Comparison of ENCODE assay signal across 17 mouse cellular contexts in genomic region chr5:21496881-21497280, GRCm38 (mm10). TPM values are rescaled to one million over a fixed set of nuclear protein-coding genes. Genes with fewer than 3 reads are reported as not detected.
DNase-seq lines count a peak whose midpoint lies in the region; ATAC-seq lines count a peak whose summit lies in the region.
"Had no signal": no experiment of that assay in that cellular context is flagged by ENCODE, and none has a peak within 500 bp of the region (broad histone marks: within the 10 kb centered on the region; RNA-seq: fewer than 3 reads in every experiment).

No protein-coding gene starts in this region.

- H3K36me3 ChIP-seq in intestine, embryonic 14.5 days (ENCODE audit: control insufficient read depth, insufficient read depth, low read length): no peaks in the 10 kb centered on the region
- H3K36me3 ChIP-seq in intestine, embryonic 15.5 days: no peaks in the 10 kb centered on the region
- H3K36me3 ChIP-seq: kidney, embryonic 15.5 days; lung, embryonic 15.5 days; midbrain, embryonic 15.5 days; neural tube, embryonic 13.5 days; stomach, embryonic 15.5 days had no signal

- no peaks in the 10 kb centered on the region for H3K9me3 ChIP-seq in intestine, embryonic 14.5 days (ENCODE audit: control insufficient read depth, low read length)
- H3K9me3 ChIP-seq in intestine, embryonic 15.5 days: no peaks in the 10 kb centered on the region
- H3K9me3 ChIP-seq: kidney, embryonic 15.5 days; lung, embryonic 15.5 days; midbrain, embryonic 15.5 days; neural tube, embryonic 13.5 days; stomach, embryonic 15.5 days had no signal

- intact Hi-C loops in heart, postnatal 36 days (cut with DNase I): no loop called here

- H3K27me3 ChIP-seq in intestine, embryonic 14.5 days (replicated peaks; ENCODE audit: control insufficient read depth, insufficient read depth, low read length): no peaks in the 10 kb centered on the region
- H3K27me3 ChIP-seq in intestine, embryonic 15.5 days (replicated peaks): no peaks in the 10 kb centered on the region
- H3K27me3 ChIP-seq: kidney, embryonic 15.5 days; lung, embryonic 15.5 days; midbrain, embryonic 15.5 days; neural tube, embryonic 13.5 days; stomach, embryonic 15.5 days had no signal

- peak overlapping the region; percentile 29 for H3K27ac ChIP-seq in intestine, embryonic 14.5 days (ENCODE audit: low read depth)
- H3K27ac ChIP-seq in intestine, embryonic 15.5 days: no peak overlapping the region
- H3K27ac ChIP-seq: hindbrain, embryonic 14.5 days; kidney, embryonic 15.5 days; left cerebral cortex, adult 2 months; lung, embryonic 15.5 days; midbrain, embryonic 15.5 days; neural tube, embryonic 13.5 days had no signal

- WGBS in intestine, embryonic 14.5 days: 61% methylated on average over 3 of the region's 3 CpGs
- WGBS in intestine, embryonic 15.5 days: 65% methylated on average over 3 of the region's 3 CpGs

- H3K4me3 ChIP-seq in intestine, embryonic 14.5 days (ENCODE audit: low read depth, low read length): no peak overlapping the region
- no peak overlapping the region for H3K4me3 ChIP-seq in intestine, embryonic 15.5 days (replicated peaks)
- H3K4me3 ChIP-seq: kidney, embryonic 15.5 days; left cerebral cortex, adult 2 months; lung, embryonic 15.5 days; midbrain, embryonic 15.5 days; neural tube, embryonic 13.5 days; stomach, embryonic 15.5 days had no signal

- H3K4me2 ChIP-seq in intestine, embryonic 14.5 days (ENCODE audit: low read length): no peak overlapping the region
- no peak overlapping the region for H3K4me2 ChIP-seq in intestine, embryonic 15.5 days (replicated peaks)
- H3K4me2 ChIP-seq: hindbrain, embryonic 14.5 days; kidney, embryonic 15.5 days; lung, embryonic 15.5 days; midbrain, embryonic 15.5 days; neural tube, embryonic 13.5 days; stomach, embryonic 15.5 days had no signal

- no peak overlapping the region for H3K9ac ChIP-seq in intestine, embryonic 14.5 days (ENCODE audit: low read length)
- H3K9ac ChIP-seq in intestine, embryonic 15.5 days: no peak overlapping the region
- H3K9ac ChIP-seq: hindbrain, embryonic 14.5 days; kidney, embryonic 15.5 days; lung, embryonic 15.5 days; midbrain, embryonic 15.5 days; neural tube, embryonic 13.5 days; stomach, embryonic 15.5 days had no signal

- no peak for ATAC-seq in intestine, embryonic 14.5 days (replicated peaks; ENCODE audit: low FRiP score, low TSS enrichment, low read depth)
- no peak for ATAC-seq in intestine, embryonic 15.5 days
- ATAC-seq: midbrain, embryonic 15.5 days had no signal

- no peak for DNase-seq in intestine, embryonic 14.5 days (ENCODE audit: low spot score)
- peak; percentile 23 to 37 for DNase-seq in gastrocnemius, adult 8-10 months (ENCODE audit: low spot score in 2 of 2)
- peak; percentile 10 to 35 for DNase-seq in heart, postnatal 36 days
- no peak for DNase-seq in kidney, adult 8-10 months
- DNase-seq in spleen, postnatal 4 days (ENCODE audit: low spot score in 2 of 2): no peak
- no peak for DNase-seq in retina, postnatal 1 day
- DNase-seq: B cell, adult 2 months; thymus, postnatal 4 days had no signal

- H3K4me1 ChIP-seq in intestine, embryonic 14.5 days (replicated peaks; ENCODE audit: control insufficient read depth, insufficient read depth, low read length): peaks cover 16% of the 10 kb centered on the region; the same call in 1 of the 2 replicates
- H3K4me1 ChIP-seq in intestine, embryonic 15.5 days (replicated peaks): peaks cover 4% of the 10 kb centered on the region; the same call in 1 of the 2 replicates
- H3K4me1 ChIP-seq: midbrain, embryonic 15.5 days; neural tube, embryonic 13.5 days had no signal

RNA-seq across cellular contexts. Expression of gene Lrrc17, which starts 46.5 kb away (rescaled TPM):
- 40.2 and 42.5 TPM in 2 replicates for polyA plus RNA-seq in intestine, embryonic 14.5 days (2014; fragmentation: Nextera tagmentation; extraction: Ambion mirVana)
- polyA plus RNA-seq in intestine, embryonic 15.5 days (2015; fragmentation: Nextera tagmentation; extraction: Ambion mirVana): 38.2 and 43.3 TPM in 2 replicates
- total RNA-seq in gastrocnemius, adult 8-10 months (2022): 1 to 10 TPM in 2 of 4 experiments, under 1 TPM in 2; 0.89 to 2.0 (median 1.0) TPM
- total RNA-seq in heart, postnatal 36 days (2021): 1 to 10 TPM; 2.7 to 3.5 TPM
- total RNA-seq: megakaryocyte, adult 5-6 weeks had no signal

Comparison
In these comparisons a context has a peak if more than half of its experiments do, and no peak if none do; other contexts are left out.
1. DNase-seq: peak in gastrocnemius, adult 8-10 months (2 of 2) and heart, postnatal 36 days (2 of 2); none in intestine, embryonic 14.5 days (single experiment), kidney, adult 8-10 months (0 of 2), spleen, postnatal 4 days (0 of 2) and retina, postnatal 1 day (single experiment).